Mouse (Mus musculus) frontal cortex, postnatal 14 days (tissue): Measurements from ENCODE around the gene Pak4.
A peak's percentile ranks its signal among the peaks of the same experiment; 100 is the strongest.
"Not testable (repeated sequence)": the region's sequence is repeated elsewhere in the genome, so short reads cannot be mapped to it uniquely, and the experiment has no call there.

ENCODE experiments used
- DNase-seq, 2 experiments: peaks; one replicate each; pipeline ENCODE4 v3.0.0; 2022; ENCODE audit warnings: low spot score in 2 of 2

The Pak4 gene

GRCm38 (mm10) chr7:28561967-28562366 lies 36.0 kb downstream of the Pak4 start:
- no peak for DNase-seq

GRCm38 (mm10) chr7:28560856-28561255 lies 37.1 kb downstream of the Pak4 start:
- no peak for DNase-seq

DNA sequence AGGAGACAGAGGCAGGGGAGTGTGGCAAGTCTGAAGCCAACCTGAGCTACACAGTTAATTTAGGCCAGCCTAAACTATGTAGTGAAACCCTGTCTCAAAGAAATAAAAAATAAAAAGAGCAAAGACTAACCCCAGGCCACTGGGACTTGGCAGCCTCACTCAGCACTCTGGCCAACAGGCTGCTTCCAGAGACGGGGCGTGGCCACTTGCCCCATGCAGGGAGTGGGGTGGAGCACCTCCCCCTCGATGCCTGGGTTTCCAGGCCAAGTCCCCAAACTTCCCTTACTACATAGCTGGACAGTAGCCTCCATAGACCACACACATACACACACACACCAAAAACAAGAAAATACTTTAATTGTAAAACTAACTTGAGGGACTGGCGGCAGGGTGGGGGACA lies 39.5 kb downstream of the Pak4 start:
- DNase-seq, result no peak

DNA sequence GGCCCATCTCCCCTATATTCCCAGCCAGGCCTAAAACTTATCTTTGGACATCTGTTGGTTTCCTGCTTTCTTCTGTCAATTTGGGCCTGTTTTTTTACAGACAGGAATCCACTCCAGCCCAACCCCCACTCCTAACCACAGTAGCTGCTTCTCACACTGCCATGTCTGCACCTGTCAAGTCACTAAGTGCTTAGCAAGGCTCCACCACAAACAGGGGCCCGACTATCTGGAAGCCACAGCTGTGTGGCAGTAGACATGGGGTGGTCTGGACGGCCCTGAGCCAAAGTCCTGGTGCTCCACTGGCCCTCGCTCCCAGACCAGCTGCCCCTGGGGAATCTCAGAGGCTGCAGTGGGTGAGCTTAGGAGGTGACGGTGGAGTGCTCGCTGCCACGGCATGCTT lies 40.3 kb downstream of the Pak4 start:
- no peak for DNase-seq

DNA sequence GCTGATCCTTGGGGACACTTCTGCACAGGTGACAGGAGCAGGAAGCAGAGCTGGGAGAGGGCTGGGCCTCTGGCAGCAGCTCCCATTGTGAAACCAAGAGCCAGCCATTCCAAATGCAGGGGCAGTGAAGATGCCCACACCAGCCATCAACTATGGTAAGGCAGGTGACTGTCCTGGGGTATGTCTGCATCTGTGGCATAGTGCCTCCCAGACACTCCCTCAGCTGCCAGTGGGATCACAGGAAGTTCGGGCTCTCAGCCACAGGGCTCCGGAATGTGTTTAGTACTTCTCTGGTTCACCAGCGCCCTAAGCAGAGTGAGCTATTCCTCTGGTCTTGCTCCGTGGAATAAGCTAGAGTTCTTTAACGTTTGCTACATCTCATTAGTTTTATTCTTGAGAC lies 40.9 kb downstream of the Pak4 start:
- no peak for DNase-seq

- DNase-seq, result no peak
Measured at GRCm38 (mm10) chr7:28555939-28556535, 41.9 kb downstream of the Pak4 start.

GRCm38 (mm10) chr7:28553076-28553475 lies 44.9 kb downstream of the Pak4 start:
- no peak for DNase-seq

DNA sequence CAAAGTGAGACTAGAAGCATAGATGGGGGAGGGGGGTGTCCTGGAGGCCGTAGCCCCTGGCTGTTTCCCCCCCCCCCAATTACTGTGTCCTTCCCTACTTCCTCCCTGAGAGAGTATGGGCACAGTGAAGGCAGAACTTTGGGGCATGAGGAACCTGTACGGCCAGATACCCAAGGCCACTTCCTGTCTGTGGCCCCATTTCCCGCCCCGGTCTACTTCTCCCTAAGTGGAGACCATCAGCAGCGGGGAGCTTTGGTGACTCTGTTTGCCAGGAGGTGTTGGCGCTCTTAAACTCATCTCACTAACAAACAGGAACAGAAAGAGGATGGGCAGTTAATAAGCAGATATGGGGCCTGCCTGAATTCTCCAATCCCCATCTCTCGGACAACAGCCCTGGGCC lies 50.4 kb downstream of the Pak4 start:
- no peak for DNase-seq

- no peak for DNase-seq
Measured at GRCm38 (mm10) chr7:28547154-28547553, 50.8 kb downstream of the Pak4 start, which contains the start of gene Nccrp1. Nccrp1 (minus strand) TSS chr7:28547254.

DNA sequence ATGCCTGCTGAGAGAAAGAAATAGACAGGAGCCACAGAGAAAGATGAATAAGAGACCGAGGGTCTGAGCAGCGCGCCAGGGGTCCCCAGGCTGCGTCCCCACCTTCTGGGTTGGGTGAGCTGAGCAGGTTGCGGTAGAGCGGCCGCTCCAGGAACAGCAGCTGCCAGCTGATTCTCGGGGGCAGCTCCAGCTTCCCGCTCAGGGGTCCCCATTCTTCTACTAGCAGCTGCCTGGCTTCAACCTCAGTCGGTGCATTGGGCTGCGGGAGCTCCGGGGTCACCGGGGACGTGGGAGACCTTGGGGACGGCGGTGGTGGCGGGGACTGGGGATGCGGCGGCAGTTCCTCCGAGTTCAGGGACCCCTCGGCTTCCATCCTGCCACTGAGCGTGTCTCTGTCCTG lies 51.3 kb downstream of the Pak4 start:
- DNase-seq, result no peak

DNA sequence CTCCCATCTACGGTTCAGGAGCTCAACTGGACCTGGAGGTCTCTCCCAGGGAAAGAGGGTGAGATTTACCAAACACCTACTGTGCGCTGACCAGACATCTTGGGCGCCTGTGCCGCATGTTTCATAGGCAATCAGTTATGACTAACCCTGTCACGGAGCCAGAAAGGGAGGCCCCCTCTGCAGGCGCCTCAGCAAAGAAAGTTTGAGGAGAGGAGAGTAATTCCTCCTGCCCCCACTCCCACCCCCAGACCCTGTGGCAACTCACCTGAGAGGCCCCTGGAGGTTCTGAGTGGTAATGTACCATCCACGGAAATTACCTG lies 52.1 kb downstream of the Pak4 start:
- DNase-seq, result no peak

GRCm38 (mm10) chr7:28545048-28545890 lies 52.7 kb downstream of the Pak4 start:
- DNase-seq, result no peak

DNA sequence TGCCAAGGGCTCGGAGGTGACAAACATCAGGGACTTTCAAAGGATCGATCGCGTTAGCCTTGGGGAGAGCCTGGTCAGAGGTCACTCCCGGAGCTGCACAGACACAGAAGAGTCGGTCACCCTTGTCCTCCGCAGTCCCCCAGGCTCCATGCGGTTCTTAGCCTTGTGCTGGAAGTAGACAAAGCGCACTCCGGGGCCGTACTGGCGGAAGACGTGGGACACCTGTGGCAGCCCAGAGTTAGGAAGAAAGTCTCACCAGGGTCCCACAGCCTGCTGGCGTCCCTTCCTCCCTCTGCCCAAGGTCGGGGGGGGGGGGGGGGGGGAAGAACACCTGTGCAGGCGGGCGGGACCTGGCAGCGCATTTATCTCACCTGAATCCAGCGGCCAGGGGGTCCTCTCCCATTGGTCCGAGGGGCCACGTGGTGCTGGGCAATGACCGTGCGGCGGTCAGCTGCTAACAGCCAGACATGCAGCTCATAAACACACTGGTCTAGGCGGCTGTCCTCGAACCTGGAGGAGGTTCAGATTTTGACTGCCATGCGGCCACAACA lies 53.9 kb downstream of the Pak4 start:
- DNase-seq, result no peak

GRCm38 (mm10) chr7:28540526-28540925 lies 57.5 kb downstream of the Pak4 start, which contains the start of gene Sycn:
Sycn (plus strand) TSS chr7:28540885.
- DNase-seq, result no peak

DNA sequence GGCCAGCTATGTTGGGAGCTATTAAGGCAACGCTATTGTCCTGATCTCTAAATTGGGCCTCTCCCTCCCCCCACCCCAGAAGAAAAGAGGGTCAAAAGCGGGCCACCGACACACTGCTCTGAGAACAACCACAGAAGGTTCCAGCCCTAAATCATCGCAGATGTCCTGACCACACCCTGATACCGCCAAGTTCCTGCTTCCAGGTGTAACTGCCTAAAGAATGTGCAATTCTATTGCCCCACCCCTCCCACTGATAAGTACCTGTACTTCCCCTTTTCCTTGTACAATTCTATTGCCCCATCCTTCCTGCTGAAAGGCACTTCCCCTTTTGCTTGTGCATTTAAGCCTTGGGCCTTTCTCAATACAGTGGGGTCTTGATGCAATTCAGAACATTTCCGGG lies 59.1 kb downstream of the Pak4 start:
- not testable (repeated sequence) for DNase-seq

GRCm38 (mm10) chr7:28532005-28532404 lies 66.0 kb downstream of the Pak4 start:
- no peak for DNase-seq

- DNase-seq, result peak in 1 of 2 experiments; percentile 45
Measured at GRCm38 (mm10) chr7:28527922-28528719, 69.9 kb downstream of the Pak4 start.

- DNase-seq, result not testable (repeated sequence)
Measured at GRCm38 (mm10) chr7:28522536-28522935, 75.4 kb downstream of the Pak4 start, which contains the start of gene Ifnl3. Ifnl3 (plus strand) TSS chr7:28522836.

DNA sequence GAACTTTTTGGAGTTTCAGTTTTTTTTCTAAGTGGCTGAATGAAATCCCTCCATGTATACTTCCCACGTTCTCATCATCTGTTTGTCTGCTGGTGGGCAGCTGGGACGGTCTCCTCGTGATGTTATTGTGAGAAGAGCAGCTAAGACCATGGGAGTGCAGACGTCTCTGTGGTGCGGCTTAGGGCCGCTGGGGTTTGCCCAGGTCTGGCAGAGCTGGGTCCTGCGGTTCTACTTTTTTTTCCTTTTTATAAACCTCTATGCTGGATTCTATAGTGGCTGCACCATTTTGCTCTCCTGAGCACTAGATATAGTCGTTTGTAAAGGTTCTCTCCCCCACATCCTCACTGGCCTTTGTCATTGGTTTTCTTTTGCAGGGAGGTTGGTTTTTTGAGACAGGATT lies 86.5 kb downstream of the Pak4 start:
- no peak for DNase-seq

DNA sequence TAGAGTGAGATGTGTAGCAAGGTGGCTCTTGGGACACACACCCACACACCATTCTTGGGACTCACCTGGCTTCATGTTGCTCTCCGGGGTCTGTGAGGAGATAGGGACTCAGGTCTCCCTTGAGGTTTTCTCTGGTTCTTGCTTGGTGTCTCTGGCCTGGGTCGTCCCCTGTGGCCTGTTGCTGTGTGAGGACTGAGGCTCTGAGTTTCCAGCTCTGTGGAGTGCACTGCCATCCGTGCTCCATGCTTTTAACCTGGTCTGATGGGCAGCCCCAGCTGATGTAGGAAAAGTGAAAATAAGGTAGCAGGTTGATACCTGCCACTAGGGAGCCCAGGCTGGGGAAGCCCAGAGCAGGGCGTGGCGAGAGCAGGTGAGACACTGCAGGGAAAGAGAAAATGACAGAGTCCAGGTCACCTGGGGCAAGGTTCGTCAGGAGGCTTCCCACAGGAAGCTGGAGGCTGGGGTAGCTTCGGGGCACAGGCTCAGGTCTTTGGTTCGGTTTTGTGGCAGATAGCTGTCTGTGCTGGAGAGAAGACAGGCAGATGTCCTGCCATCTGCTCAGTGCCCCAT lies 87.5 kb downstream of the Pak4 start, which contains the start of gene Ifnl2:
TSS of gene Ifnl2 (minus strand) at position 51 of the 570 bp plus-strand sequence.
- not testable (repeated sequence) for DNase-seq

- not testable (repeated sequence) for DNase-seq
Measured at GRCm38 (mm10) chr7:28509121-28509520, 88.9 kb downstream of the Pak4 start.
